In genomic region chr12:53908761-53909160, GRCm38 (mm10) we compare ENCODE assay signal across 21 mouse cellular contexts.
DNase-seq lines count a peak whose midpoint lies in the region; ATAC-seq and TF ChIP-seq lines count a peak whose summit lies in the region.
"Had no signal": no experiment of that assay in that cellular context is flagged by ENCODE, and none has a peak within 500 bp of the region (broad histone marks: within the 10 kb centered on the region; RNA-seq: fewer than 3 reads in every experiment).

No protein-coding gene starts in this region.

- H3K27ac ChIP-seq in layer of hippocampus, adult 2 months: peak overlapping the region; percentile 46; the same call in 1 of the 2 replicates
- H3K27ac ChIP-seq in liver, embryonic 12.5 days: no peak overlapping the region
- H3K27ac ChIP-seq: embryonic facial prominence, embryonic 12.5 days; heart, adult 2 months; heart, embryonic 15.5 days; hindbrain, embryonic 10.5 days; hindbrain, embryonic 14.5 days had no signal

- no peak for TF ChIP-seq CTCF in layer of hippocampus, adult 2 months (conservative IDR thresholded peaks at IDR 0.05)

- H3K4me1 ChIP-seq in liver, embryonic 12.5 days: no peaks in the 10 kb centered on the region
- H3K4me1 ChIP-seq: embryonic facial prominence, embryonic 12.5 days; heart, embryonic 15.5 days had no signal

- intact Hi-C loops in heart, postnatal 10 days (cut with DNase I): no loop called here

- no peak for ATAC-seq in liver, embryonic 12.5 days
- ATAC-seq: forebrain, embryonic 16.5 days; intestine, embryonic 16.5 days had no signal

- H3K27me3 ChIP-seq in liver, embryonic 12.5 days (replicated peaks): no peaks in the 10 kb centered on the region
- H3K27me3 ChIP-seq: CH12.LX; embryonic facial prominence, embryonic 12.5 days; heart, embryonic 15.5 days had no signal

- H3K4me3 ChIP-seq in layer of hippocampus, adult 2 months: no peak overlapping the region
- no peak overlapping the region for H3K4me3 ChIP-seq in liver, embryonic 12.5 days
- H3K4me3 ChIP-seq: embryonic facial prominence, embryonic 12.5 days; heart, adult 2 months; heart, embryonic 15.5 days; hindbrain, embryonic 10.5 days had no signal

- no peak for DNase-seq in layer of hippocampus, adult 2 months (ENCODE audit: low spot score in 2 of 2)
- no peak for DNase-seq in layer of hippocampus, adult 8-10 months (ENCODE audit: low spot score in 2 of 2)
- peak; percentile 14 to 22 for DNase-seq in right cerebral cortex, adult 2 months (ENCODE audit: low spot score in 2 of 2)
- no peak for DNase-seq in right cerebral cortex, postnatal 25 days
- peak; percentile 43 for DNase-seq in NIH3T3 (ENCODE audit: low read depth)
- DNase-seq in heart, postnatal 10 days: no peak
- DNase-seq: adrenal gland, adult 8-10 months; cerebellum, adult 11-12 months; cerebellum, adult 9-10 months; cerebellum, postnatal 25 days; gastrocnemius, postnatal 10 days; heart, adult 2 months had no signal

- WGBS in liver, embryonic 12.5 days (ENCODE audit: insufficient replicate concordance): 52% methylated on average over 8 of the region's 8 CpGs

- H3K4me2 ChIP-seq in liver, embryonic 12.5 days: no peak overlapping the region
- H3K4me2 ChIP-seq: embryonic facial prominence, embryonic 12.5 days; heart, embryonic 11.5 days; heart, embryonic 15.5 days; hindbrain, embryonic 14.5 days had no signal

- no peaks in the 10 kb centered on the region for H3K36me3 ChIP-seq in liver, embryonic 12.5 days
- H3K36me3 ChIP-seq: embryonic facial prominence, embryonic 12.5 days; heart, embryonic 15.5 days; hindbrain, embryonic 10.5 days had no signal

- no peak overlapping the region for H3K9ac ChIP-seq in liver, embryonic 12.5 days
- H3K9ac ChIP-seq: embryonic facial prominence, embryonic 12.5 days; heart, embryonic 15.5 days; hindbrain, embryonic 14.5 days had no signal

- H3K9me3 ChIP-seq in liver, embryonic 12.5 days (replicated peaks): no peaks in the 10 kb centered on the region
- H3K9me3 ChIP-seq: embryonic facial prominence, embryonic 12.5 days; heart, embryonic 15.5 days; hindbrain, embryonic 10.5 days had no signal

Comparison
In these comparisons a context has a peak if more than half of its experiments do, and no peak if none do; other contexts are left out.
1. DNase-seq: peak in right cerebral cortex, adult 2 months (2 of 2) and NIH3T3 (single experiment); none in layer of hippocampus, adult 2 months (0 of 2), layer of hippocampus, adult 8-10 months (0 of 2), right cerebral cortex, postnatal 25 days (single experiment) and heart, postnatal 10 days (0 of 2).